Mouse (Mus musculus) heart, adult 18-20 months (tissue): ENCODE measurements at regions not wholly inside any gene's neighbourhood (a gene's known extent, or its start where the extent isn't known, plus 50 kb on each side); places are given as distances from the start of the nearest gene placed in this dataset.
A peak's percentile ranks its signal among the peaks of the same experiment; 100 is the strongest.
"Not testable (repeated sequence)": the region's sequence is repeated elsewhere in the genome, so short reads cannot be mapped to it uniquely, and the experiment has no call there.

ENCODE experiments used
- DNase-seq, 2 experiments: peaks; one replicate each; pipeline ENCODE4 v3.0.0; 2021 to 2022; ENCODE audit warnings: mixed read lengths in 1 of 2

DNA sequence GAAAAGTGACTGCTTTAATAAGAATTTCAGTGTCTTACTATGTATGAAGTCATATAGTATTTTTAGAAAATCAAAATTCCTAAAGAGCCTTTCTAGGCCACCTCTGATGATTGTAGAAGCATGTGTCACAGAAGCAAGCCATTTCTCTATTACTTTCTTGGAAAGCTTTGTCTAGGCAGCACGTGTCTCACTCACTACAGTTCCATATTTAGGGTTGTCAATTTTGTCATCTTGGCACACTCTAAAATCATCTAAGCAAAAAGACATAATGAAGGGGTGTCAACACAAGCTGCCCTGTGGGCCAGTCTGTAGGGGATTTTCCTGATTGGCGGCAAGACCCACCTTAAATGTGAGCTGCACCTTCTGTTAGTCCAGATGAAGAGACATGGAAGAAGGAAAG lies 723.1 kb upstream of the Brinp1 start:
- no peak for DNase-seq

DNA sequence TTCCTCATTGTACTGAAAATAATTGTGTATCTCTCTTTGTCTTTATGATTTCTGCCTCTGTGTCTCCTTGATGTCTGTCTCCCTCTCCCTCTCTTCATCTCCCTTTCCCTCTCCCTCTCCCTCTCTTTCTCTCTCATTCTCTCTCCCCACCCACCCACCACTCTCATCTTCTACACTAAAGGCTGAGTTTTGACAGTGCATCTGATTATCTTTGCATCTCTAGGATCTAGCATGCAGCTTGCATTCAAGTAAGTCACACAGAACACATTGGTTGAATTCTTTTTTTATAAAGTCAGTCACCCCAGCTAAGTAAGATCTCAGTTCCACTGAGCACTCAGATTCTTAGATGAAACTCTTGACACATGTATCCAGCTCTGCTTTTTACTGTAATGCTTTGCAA lies 719.3 kb upstream of the Brinp1 start:
- DNase-seq: no peak

DNA sequence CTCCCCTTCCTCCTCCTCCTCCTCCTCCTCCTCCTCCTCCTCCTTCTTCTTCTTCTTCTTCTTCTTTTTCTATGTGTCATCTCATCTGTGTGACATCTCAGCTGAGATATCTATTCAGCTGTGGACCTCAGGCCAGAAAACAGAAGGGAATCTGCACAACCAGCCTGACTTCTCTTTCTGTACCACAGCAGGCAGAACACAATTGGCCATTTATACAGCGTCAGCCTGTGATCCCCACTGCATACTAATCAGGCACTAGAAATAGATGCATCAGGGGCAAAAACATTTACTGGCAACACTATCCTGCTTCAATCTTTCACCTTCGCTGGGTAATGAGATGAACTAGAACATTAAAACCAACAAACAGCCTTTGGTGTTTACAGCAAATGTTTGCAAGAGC lies 674.7 kb upstream of the Brinp1 start:
- no peak for DNase-seq

DNA sequence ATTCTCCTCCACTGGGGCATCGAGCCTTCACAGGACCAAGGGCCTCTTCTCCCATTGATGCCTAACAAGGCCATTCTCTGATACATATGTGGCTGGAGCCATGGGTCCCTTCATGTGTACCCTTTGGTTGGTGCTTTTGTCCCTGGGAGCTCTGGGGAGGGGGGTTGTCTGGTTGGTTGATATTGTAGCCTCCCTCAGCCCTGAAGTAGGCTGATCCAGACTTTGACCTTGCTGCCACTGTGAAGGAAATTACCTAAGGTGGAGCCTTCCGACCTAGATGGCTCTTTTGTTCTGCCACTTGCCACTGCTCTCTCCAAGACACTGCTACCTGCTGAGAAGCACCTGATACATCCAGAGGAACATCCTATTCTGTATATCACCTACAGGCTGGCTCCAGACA lies 672.2 kb upstream of the Brinp1 start:
- not testable (repeated sequence) for DNase-seq

DNA sequence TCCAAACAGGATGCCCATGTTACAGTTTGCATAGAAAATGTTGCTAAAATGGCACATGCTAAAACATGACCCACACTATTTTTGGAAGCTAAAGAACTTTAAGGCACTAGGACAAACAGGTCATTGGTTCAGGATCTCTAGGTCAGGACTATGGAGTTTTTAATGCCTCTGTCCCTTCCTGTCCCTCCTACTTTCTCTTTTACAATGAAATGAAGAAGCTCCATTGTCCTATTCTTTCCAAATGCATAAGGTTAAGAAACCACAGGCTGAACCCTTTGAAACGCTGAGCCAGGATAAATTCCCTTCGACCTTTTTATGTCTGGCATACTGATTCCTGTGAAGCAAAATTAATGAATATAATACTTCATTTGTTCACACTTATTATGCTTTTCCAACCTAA lies 671.6 kb upstream of the Brinp1 start:
- no peak for DNase-seq

DNA sequence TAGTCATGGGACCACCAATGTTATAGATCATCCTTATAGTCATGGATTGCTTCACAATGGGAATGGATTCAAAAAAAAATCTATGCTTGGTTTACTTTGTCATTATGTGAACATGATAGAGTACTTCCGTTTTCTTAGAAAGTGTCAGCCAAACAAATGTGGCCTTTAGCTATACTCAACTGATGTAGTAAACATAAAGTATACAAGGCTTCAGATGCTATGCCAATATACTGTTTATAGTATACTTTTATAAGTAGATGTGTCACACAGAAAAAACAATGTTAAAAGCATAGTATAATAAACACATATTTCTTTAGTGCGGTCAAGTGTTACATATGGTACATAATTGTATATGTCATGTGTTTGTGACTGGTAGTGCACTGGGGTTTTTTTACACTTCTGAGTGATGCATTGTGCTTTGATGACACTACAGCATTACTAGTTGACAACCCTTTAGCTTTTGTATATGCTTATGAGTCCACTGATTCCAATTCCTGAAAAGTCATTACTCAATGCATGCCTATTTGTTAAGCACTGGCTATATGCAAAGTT lies 666.9 kb upstream of the Brinp1 start:
- DNase-seq: no peak

DNA sequence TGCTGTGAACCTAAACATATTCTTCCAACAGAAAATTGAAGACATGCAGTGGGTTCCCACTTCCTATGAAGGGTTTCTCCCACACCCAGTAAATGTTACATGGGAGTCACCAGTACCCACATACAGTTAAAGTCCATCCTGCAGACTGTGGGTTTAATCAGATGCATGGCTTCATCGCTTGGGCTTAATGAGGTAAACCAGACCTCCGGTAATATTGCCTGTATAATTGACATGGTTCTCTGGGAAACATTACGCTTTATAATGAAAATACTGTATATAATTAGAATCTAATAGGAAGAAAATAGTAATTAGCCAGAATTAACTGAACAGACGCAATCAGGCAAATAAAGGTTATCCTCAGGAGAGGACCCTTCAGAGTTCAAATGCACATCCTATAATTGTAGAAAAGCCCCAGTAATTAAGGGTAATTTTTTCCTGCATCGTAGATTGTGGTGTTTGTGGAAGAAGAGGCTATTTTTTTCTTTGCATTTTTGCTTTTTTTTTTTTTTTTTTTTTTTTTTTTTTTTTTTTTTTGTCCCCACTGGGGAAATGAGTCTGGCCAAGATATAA lies 664.0 kb upstream of the Brinp1 start:
- DNase-seq: no peak

DNA sequence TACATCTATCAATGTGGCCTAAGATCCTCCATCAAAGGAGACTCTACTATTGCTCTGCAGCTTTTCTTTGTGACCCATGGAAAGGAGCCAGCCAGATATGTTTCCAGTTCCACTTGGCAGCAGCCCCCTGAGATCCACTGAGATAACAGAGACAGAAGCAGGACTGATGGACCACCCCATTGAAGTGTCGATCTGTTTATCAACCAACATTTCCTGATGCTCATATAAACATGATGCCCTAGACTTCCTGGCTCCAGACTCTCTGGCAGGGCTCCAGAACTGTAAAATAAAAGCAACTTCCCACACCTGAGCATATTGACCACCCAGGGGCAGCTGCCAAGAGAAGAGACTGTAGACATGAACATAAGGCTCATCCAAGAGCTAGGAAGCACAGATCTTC lies 660.7 kb upstream of the Brinp1 start:
- no peak for DNase-seq

DNA sequence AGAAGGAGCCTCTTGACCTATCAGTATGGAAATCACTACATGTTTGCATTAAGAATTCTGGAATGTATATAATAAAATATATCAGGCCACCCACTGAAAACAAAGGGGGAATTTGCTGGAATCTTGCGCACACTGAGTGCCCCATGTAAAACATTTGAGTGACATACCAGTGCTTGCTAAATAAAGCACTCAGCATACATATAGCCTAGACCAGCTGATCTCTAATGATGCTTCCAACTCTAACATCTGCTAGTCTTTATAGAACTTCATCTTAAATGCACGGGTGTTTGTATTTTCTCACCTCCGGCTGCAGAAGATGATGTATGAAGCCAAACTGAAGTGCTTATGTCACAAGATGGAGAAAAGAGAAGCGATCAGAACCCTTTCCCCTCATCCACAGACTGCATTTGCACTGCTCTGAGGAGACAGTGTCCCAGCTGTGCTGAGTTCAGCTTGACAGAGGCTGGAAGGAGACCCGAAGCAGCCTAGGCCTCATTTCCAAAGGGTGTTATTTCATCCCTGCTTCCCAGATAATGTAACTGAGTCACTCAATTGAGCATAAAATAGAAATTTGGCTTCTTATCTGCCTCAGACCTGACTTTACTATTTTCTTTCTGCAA lies 657.6 kb upstream of the Brinp1 start:
- DNase-seq: no peak

DNA sequence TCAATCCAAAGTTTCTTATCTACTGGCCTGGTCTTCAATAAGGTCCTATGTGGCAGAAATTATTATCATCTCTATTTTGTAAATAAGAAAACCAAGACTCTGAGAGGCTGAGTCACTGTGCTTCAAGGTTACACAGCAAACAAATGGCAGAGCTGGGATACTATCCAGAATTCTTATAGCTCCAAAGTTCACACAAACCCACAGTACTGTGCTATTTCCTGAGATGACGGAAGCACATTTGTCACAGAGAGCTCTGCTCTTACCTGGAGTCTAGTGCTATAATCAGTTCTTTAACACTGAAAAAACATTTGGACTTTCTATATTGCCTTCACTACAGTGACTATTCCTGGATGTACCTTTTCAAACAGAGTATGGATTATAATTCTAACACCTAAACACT lies 654.7 kb upstream of the Brinp1 start:
- no peak for DNase-seq

DNA sequence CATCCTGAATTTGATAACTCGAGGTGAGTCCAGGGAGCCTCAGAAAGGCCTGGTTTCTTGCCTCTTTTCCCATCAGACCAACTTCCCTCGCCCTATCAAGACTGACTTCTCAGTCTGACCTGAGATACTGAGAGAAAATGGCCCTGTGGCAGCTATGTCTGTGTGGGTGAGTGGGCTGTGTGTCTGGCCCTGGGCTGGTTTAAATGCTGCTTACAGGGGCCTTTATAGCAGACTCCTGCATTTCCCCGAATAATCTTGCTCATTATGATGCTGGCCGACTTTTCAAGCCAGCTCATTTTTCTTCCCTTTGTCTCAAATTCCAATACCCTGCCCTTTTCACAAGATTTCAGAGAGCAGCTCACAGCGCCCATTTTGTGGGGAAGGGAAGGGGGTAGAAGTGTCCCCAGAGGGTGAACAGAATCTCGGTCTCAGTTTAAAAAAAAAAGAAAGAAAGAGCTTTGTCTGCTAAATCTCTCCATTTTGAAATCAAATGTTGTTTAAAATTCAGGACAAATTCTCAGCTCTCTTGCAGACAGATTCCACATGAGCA lies 642.9 kb upstream of the Brinp1 start:
- no peak for DNase-seq

DNA sequence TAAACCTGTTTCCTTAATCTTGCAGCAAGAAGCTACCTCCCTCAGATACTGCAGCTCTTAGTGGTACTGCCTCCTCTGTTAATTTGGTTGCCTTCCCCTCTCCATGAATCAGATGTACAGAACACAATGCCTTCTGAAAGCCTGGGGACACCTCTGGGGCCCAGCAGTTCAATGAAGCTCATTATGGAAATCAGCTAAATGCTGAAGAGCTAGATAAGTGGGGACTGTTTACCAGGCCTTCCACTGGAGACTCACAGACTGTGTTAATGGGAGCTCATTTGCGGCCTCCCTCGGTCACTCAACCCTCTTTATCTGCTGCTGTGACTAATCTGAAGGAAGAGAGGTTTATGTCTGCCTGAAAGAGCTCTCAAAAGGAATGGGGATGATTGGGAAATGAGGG lies 639.8 kb upstream of the Brinp1 start:
- DNase-seq: no peak

DNA sequence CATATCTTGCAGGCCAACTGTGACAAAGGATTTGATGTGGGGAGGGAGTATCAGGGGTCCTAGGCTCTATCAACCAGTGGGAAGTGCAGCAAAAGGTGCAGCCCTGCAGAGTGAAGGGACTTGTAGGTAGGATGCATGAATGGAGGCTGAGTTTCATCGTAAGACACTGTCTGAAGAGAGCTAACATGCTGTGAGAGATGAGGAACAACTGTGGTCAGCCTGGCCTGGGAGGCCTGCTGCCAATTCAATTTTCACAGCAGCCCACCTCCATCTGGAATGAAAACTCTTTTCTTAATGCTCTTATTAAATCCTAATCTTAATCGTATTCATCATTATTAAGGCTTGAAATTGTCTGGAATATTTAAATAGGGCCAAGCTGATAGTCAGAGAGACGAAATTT lies 622.1 kb upstream of the Brinp1 start:
- no peak for DNase-seq

DNA sequence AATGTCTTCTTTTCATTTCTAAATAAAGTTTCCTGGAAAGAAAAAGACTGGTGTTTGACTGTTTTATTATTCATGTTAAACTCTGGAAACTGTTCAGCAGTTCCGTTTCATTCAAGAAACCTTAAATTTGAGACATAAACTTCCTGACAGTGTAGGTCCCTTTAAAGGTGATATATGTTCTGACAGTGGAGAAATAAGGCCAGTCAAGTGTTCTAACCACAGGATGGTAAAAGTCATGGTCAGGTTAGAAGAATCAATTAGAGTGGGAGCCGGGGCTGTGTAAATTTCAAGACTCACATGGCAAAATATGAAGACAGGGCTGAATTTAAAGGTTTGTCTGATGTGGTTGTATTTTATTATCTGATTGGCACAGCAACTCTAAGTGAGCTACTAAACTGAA lies 593.9 kb upstream of the Brinp1 start:
- no peak for DNase-seq

DNA sequence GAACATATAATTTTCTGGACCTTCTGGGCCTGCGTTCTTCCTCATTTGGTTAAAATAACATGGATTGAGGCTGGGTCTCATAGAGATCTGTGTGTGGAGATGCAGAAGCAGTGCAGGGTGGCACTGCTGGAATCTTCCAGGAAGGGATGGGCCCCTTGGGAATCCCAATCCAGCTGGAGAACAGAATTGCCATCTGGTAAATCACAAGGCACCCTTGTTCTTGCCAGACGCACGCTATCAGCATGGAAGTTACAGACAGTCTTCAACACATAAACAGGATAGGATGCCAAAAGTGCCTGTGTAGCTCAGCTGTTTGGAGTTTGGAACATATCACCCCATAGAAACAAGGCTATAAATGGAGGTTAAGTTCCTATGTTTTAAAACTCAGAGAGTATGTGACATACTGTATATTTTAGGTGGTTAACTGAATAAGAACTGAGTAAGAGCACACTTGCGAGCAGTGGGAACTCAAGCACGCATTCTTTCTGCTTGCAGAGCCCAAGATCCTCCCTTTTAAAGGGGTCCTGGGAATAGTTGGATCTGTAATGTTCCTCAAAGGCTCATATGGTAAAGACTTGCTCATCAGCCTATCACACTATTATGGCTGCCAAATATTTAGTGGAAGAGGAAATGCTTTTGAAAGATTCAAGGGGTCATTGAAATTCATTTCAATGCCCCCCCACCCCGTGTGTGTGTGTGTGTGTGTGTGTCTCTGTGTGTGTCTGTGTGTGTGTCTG lies 584.1 kb upstream of the Brinp1 start:
- DNase-seq: peak; percentile 4 to 34

DNA sequence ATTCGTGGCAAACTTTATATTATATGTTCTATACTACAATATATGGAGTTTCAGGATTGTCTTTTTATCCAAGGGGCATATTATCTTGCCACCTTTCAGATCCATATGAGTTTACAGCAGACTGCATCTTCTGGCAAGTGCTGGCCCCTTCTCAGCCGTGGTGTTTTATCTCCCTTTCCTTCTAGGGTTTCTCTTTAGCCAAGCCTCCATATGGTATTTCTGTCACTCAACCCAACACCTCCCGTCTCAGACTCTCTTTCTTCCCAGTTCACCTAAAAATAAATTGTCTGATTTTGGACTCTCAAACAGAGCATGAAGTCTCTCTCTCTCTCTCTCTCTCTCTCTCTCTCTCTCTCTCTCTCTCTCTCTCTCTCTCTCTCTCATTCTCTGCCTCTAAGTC lies 578.9 kb upstream of the Brinp1 start:
- no peak for DNase-seq

DNA sequence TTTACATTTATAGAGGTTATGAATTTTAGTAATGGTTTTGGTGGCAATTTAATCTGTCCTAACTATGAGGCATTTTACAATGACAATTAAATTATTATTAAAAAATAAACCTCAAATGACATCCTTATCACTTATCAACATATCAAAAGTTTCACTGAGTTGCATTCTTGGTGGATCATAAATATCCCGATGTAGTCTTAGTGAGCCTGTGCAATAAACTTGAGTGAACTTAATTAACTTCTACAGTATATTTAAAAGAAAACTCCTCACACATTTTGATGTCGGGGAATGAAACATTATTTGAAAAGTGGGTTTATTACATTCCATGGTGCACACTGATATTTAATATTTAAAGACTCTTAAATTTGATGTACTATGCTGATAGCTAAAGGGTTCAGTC lies 568.9 kb upstream of the Brinp1 start:
- DNase-seq: no peak

DNA sequence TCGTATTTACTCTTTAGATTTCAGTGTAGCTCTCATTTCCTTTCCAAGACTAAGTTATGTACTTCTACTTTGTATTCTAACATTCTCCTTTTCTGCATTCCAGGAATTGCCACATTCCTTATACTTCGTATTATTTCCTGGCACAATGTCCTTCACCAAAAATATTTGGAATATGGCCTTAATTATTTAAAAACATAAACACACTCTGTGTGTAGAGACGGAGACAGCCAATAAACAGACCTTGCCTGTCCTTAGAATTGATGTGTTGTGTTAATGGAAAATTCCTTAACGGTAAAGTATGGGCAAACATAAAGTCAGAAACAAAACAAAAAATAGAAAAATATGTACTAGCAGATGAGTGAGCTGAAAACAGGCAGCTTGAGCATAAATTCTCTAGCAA lies 554.1 kb upstream of the Brinp1 start:
- DNase-seq: no peak

DNA sequence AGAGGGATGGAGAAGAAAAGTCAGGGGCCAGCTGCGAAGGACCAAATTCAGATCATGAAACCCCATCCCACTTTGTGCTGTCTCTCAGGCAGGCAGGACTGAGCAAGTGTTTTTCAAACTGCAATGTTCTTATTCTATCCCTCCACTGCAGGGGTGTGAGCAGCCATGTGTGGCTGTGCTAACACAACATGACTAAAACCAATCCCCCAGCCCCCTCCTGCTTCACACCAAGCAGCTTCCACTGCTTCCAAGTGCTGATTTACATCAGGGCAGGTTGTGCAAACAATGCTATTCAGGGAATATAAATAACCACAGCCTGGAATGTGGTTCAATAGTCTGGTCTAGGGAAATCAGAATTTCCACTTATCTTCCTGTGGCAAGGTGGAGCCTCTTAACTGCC lies 517.0 kb upstream of the Brinp1 start:
- DNase-seq: no peak

DNA sequence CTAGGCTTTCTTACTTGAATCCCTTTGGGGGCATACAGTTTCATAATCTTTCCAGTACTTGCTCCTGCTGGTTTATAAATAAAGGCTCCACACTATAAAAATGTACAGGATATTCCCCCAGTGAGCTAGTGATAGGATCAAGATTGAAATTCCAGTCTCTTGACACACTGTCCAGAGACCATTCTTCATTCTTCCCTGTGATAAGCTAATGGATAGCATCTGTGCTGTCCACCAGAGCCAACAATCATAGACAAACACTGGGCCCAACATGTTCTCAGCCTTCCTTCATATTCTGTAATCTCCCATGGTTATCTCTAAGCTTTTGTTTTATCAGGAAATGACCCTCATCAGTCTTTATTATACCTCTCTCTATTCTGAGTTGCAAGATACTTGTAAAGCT lies 505.8 kb upstream of the Brinp1 start:
- DNase-seq: no peak

DNA sequence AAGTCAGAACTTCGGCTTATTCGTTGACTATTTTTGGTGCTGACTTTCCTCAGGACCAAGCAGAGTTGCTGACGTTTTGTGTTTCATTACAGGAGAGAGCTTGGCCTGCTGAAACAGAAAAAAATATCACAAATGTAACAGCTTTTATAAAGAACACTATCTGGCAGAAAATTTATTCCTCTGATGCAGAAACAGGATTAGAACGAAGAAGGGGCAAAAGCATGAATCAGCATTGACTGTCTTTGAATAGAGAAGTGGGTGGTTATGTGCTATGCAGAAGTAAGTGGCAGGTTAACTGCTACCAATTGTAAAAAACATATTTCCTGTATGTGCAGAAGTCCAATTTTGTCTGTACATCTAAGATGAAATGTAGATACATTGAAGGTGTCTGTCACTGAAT lies 502.2 kb upstream of the Brinp1 start:
- DNase-seq: no peak

DNA sequence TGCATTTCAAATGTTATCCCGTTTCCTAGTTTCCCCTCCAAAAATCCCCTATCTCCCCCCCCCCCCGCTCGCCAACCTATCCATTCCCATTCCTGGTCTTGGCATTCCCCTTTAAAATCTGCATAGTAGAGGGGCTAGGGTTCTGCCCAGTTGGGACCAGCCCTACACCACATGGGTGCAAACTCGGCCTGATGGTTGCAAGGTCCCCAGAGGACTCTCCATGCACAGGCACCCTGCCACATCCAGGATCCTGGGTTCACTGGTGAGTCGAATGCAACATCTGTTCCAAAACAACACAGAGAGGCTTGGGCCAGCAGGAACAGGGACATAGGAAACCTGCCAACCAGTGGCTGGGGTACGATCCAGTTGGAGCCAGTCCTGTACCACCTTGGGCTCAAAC lies 492.0 kb upstream of the Brinp1 start:
- no peak for DNase-seq

DNA sequence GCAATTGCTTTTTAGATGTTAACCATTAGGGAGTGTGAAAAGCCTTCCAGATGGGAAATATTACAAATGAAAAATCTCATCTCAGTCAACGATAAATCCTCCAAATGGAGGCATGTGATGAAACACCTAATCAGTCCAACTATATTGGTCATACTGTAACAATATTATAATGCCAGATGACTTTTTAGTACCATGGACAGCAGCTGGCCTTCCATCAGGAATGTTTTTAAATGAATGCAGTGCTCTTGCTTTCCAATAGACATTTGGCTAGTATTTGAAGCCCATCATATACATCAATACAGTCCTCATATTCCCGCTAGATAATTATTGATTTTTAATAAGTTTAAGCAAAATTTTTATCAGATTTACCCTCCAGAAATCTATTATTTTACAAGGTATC lies 489.8 kb upstream of the Brinp1 start:
- no peak for DNase-seq

DNA sequence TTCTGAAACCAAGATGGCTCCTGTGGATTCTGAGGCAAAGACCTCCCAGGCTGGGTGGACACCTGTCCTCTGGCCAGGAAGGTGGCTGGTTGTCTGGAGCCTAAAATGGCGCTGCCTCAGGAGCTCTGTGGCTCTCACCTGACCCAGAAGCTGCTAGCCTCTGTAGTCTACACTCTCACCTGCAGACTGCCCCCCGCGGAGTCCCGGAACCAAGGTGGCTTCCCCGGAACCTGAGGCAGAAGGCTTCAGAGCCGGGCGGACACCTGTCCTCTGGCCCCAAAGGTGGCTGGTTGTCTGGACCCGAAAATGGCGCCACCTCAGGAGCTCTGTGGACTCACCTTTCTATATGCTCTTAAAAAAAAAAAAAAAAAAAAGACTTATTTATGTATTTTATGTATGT lies 481.2 kb upstream of the Brinp1 start:
- no peak for DNase-seq
